Mouse (Mus musculus): Measurements from ENCODE around the gene Rgr. TPM values are rescaled to one million over a fixed set of nuclear protein-coding genes. Genes with fewer than 3 reads are reported as not detected.
"Not testable (repeated sequence)": the region's sequence is repeated elsewhere in the genome, so short reads cannot be mapped to it uniquely, and the experiment has no call there.

Rgr gene
- total and polyA plus RNA-seq, 3 experiments = 0.05 TPM; not detected in 2

DNA sequence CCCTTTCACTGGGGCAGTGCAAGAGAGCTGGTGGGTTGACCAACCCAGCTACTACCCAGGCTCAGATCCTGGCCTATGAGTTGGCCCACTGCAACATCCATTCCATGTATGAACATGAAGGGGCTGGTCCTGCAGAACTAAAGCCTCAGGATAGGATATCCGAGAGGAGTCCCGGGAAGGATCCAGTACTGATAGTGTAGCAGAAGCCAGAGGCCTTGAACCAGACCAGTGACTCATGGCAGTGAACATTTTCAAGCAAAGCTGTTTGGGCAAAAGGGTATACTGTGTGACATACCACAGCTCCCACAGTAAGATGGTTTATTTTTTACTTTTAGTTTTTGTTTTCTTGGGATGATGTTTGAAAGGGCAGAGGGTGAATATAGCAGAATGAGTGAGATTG, 39.1 kb downstream of the Rgr start:
- Histone ChIP-seq H3K4me3 (ENCODE audit: low read depth, low read length) (no peak overlapping the region), H3K36me3 (replicated peaks) (no peaks in the 10 kb centered on the region), H3K4me1 (ENCODE audit: insufficient read depth, low read depth, low read length) (no peaks in the 10 kb centered on the region), H3K9me3 (replicated peaks) (no peaks in the 10 kb centered on the region), H3K27me3 (ENCODE audit: insufficient read depth, low read length) (no peaks in the 10 kb centered on the region)
- TF ChIP-seq GATA2 (IDR thresholded peaks at IDR 0.05; ENCODE audit: borderline replicate concordance, low read depth, low read length) = no peak
- no peak for TF ChIP-seq TAL1 (conservative IDR thresholded peaks at IDR 0.05; ENCODE audit: low read depth, low read length)
- no peak for TF ChIP-seq GATA1 (IDR thresholded peaks at IDR 0.05; ENCODE audit: borderline replicate concordance, low read length)
- no peak for TF ChIP-seq POLR2AphosphoS5 (IDR thresholded peaks at IDR 0.05; ENCODE audit: insufficient replicate concordance, low read depth, low read length)
- TF ChIP-seq CTCF (IDR thresholded peaks at IDR 0.05; ENCODE audit: low read depth, low read length) = no peak
- no peak for ATAC-seq (ENCODE audit: extremely low read depth, insufficient number of reproducible peaks, low FRiP score, poor library complexity, severe bottlenecking)
- DNase-seq (ENCODE audit: low spot score) = no peak

DNA sequence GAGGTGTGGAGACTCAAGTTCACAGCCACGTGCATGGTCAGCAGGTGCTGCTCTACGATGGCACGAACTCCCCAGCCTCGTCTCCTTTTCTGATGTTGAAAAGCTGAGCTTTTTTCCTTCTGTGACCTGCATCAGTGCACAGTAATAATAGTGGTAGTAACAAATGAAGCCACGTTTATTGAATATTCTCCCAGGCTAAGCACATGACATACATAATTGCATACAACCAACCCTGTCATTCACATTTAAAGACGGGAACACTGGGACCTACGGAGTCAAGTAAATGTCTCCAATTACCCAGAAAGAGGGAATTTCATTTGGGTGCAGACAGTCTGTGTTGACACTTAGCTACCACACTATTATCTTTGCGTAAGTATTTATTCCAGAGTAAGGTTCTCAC, 42.3 kb downstream of the Rgr start:
- ATAC-seq (ENCODE audit: extremely low read depth, insufficient number of reproducible peaks, low FRiP score, poor library complexity, severe bottlenecking) (no peak), DNase-seq (ENCODE audit: low spot score) (no peak)
- no peaks in the 10 kb centered on the region for H3K4me1 ChIP-seq (ENCODE audit: insufficient read depth, low read depth, low read length)
- no peaks in the 10 kb centered on the region for H3K27me3 ChIP-seq (ENCODE audit: insufficient read depth, low read length)
- no peak for TF ChIP-seq GATA2 (IDR thresholded peaks at IDR 0.05; ENCODE audit: borderline replicate concordance, low read depth, low read length)
- TF ChIP-seq POLR2AphosphoS5 (IDR thresholded peaks at IDR 0.05; ENCODE audit: insufficient replicate concordance, low read depth, low read length) = no peak
- no peak for TF ChIP-seq CTCF (IDR thresholded peaks at IDR 0.05; ENCODE audit: low read depth, low read length)
- no peak for TF ChIP-seq TAL1 (conservative IDR thresholded peaks at IDR 0.05; ENCODE audit: low read depth, low read length)
- no peak for TF ChIP-seq GATA1 (IDR thresholded peaks at IDR 0.05; ENCODE audit: borderline replicate concordance, low read length)
- no peaks in the 10 kb centered on the region for H3K9me3 ChIP-seq (replicated peaks)
- H3K36me3 ChIP-seq (replicated peaks) = no peaks in the 10 kb centered on the region
- no peak overlapping the region for H3K4me3 ChIP-seq (ENCODE audit: low read depth, low read length)

DNA sequence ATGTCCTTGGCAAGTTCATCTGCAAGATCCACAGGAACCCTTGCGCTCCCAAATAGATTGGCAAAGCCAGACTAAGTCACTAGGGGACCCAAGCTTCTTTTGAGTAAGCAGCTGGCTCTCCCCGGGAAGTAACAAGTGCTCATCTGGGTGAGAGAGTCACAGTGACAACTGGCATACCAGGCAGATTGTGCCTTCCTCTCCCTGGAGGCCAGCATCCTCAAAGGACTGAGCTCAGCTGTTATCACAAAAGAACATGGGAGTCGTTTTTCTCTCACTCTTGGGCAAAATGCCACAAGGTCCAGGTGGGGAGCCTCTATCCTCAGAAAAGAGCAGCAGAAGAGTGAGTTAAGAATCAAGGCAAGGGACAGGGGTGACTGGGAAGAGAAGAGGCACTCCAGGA, 42.9 kb downstream of the Rgr start:
- Histone ChIP-seq H3K4me3 (ENCODE audit: low read depth, low read length) (no peak overlapping the region), H3K27me3 (ENCODE audit: insufficient read depth, low read length) (no peaks in the 10 kb centered on the region), H3K9me3 (replicated peaks) (no peaks in the 10 kb centered on the region), H3K4me1 (ENCODE audit: insufficient read depth, low read depth, low read length) (no peaks in the 10 kb centered on the region), H3K36me3 (replicated peaks) (no peaks in the 10 kb centered on the region)
- DNase-seq (ENCODE audit: low spot score) (no peak), ATAC-seq (ENCODE audit: extremely low read depth, insufficient number of reproducible peaks, low FRiP score, poor library complexity, severe bottlenecking) (no peak)
- TF ChIP-seq GATA1 (IDR thresholded peaks at IDR 0.05; ENCODE audit: borderline replicate concordance, low read length) = no peak
- no peak for TF ChIP-seq TAL1 (conservative IDR thresholded peaks at IDR 0.05; ENCODE audit: low read depth, low read length)
- TF ChIP-seq GATA2 (IDR thresholded peaks at IDR 0.05; ENCODE audit: borderline replicate concordance, low read depth, low read length) = no peak
- no peak for TF ChIP-seq CTCF (IDR thresholded peaks at IDR 0.05; ENCODE audit: low read depth, low read length)
- no peak for TF ChIP-seq POLR2AphosphoS5 (IDR thresholded peaks at IDR 0.05; ENCODE audit: insufficient replicate concordance, low read depth, low read length)

GRCm38 (mm10) chr14:37003431-37004095, 45.2 kb downstream of the Rgr start:
- no peaks in the 10 kb centered on the region for H3K27me3 ChIP-seq (ENCODE audit: insufficient read depth, low read length)
- no peaks in the 10 kb centered on the region for H3K9me3 ChIP-seq (replicated peaks)
- no peak for DNase-seq (ENCODE audit: low spot score)
- TF ChIP-seq CTCF (IDR thresholded peaks at IDR 0.05; ENCODE audit: low read depth, low read length) = no peak
- no peak for TF ChIP-seq GATA2 (IDR thresholded peaks at IDR 0.05; ENCODE audit: borderline replicate concordance, low read depth, low read length)
- no peak for ATAC-seq (ENCODE audit: extremely low read depth, insufficient number of reproducible peaks, low FRiP score, poor library complexity, severe bottlenecking)
- no peak overlapping the region for H3K4me3 ChIP-seq (ENCODE audit: low read depth, low read length)
- H3K36me3 ChIP-seq (replicated peaks) = no peaks in the 10 kb centered on the region
- no peaks in the 10 kb centered on the region for H3K4me1 ChIP-seq (ENCODE audit: insufficient read depth, low read depth, low read length)

DNA sequence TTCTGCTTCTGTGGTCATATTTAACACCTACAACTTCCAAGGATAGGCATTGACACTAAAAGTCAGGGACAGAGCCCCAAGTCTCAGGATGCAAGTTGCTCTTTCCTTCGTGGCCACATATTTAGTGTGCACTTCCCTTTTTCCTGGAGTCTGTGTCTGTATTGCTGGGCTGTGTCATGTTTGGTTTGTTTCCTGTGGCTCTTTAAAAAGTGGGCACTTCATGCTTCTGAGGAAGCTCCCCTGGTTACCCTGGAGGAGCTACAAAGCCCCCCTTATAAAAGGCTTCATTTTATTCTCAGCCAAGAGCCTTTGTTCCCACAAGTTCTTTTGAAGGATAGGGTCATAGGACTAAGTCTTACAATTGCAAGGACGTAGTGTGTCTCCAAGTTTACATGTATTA, 45.9 kb downstream of the Rgr start:
- Histone ChIP-seq H3K27me3 (ENCODE audit: insufficient read depth, low read length) (no peaks in the 10 kb centered on the region), H3K4me3 (ENCODE audit: low read depth, low read length) (no peak overlapping the region), H3K36me3 (replicated peaks) (no peaks in the 10 kb centered on the region), H3K9me3 (replicated peaks) (no peaks in the 10 kb centered on the region), H3K4me1 (ENCODE audit: insufficient read depth, low read depth, low read length) (no peaks in the 10 kb centered on the region)
- ATAC-seq (ENCODE audit: extremely low read depth, insufficient number of reproducible peaks, low FRiP score, poor library complexity, severe bottlenecking) (no peak), DNase-seq (ENCODE audit: low spot score) (no peak)
- TF ChIP-seq POLR2AphosphoS5 (IDR thresholded peaks at IDR 0.05; ENCODE audit: insufficient replicate concordance, low read depth, low read length) = no peak
- TF ChIP-seq CTCF (IDR thresholded peaks at IDR 0.05; ENCODE audit: low read depth, low read length) = no peak
- TF ChIP-seq GATA1 (IDR thresholded peaks at IDR 0.05; ENCODE audit: borderline replicate concordance, low read length) = no peak
- TF ChIP-seq GATA2 (IDR thresholded peaks at IDR 0.05; ENCODE audit: borderline replicate concordance, low read depth, low read length) = no peak
- no peak for TF ChIP-seq TAL1 (conservative IDR thresholded peaks at IDR 0.05; ENCODE audit: low read depth, low read length)

DNA sequence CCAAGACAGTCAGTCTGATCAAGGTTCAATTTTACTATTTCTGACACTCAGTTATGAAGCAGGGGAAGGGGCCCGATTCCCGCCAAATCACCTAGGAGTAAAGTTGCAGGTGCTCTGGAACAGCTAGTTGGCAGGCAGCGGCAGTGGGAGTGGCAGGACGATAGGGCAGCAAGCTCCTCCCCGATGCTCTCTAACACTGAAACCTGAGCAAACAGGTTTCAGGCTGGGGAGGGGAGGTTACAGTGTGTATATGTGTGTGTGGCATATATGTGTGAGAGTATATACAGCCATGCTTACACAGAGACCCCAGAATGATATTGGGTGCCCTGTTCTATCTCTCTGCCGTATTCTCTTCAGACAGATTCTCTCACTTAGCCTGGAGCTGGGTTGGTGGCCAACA, 48.0 kb downstream of the Rgr start:
- H3K27me3 ChIP-seq (ENCODE audit: insufficient read depth, low read length); DNase-seq (ENCODE audit: low spot score); H3K36me3 ChIP-seq (replicated peaks); H3K4me3 ChIP-seq (ENCODE audit: low read depth, low read length); ATAC-seq (ENCODE audit: extremely low read depth, insufficient number of reproducible peaks, low FRiP score, poor library complexity, severe bottlenecking); H3K9me3 ChIP-seq (replicated peaks); H3K4me1 ChIP-seq (ENCODE audit: insufficient read depth, low read depth, low read length): not testable (repeated sequence)

DNA sequence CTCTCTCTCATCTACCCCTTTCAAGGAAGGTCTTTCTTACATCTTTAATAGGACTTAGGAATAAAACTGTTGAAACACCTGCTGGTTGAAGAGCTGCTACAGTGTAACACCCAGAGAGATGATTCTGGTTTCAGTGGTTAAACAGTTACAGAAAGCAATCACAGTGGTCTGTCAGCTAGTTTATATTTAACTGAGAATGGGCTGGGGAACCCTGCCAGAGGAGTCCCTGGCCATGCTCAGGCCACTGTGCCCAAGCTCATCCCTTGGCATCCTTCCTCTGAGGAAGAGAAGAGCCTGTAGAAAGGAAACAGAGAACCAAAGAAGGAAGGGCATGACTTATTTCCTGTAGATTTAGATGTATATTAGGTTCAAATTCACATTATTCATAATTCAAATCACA, 59.0 kb downstream of the Rgr start:
- no peaks in the 10 kb centered on the region for H3K4me1 ChIP-seq (ENCODE audit: insufficient read depth, low read depth, low read length)
- no peak for ATAC-seq (ENCODE audit: extremely low read depth, insufficient number of reproducible peaks, low FRiP score, poor library complexity, severe bottlenecking)
- H3K27me3 ChIP-seq (ENCODE audit: insufficient read depth, low read length) = no peaks in the 10 kb centered on the region
- TF ChIP-seq GATA2 (IDR thresholded peaks at IDR 0.05; ENCODE audit: borderline replicate concordance, low read depth, low read length) = no peak
- TF ChIP-seq GATA1 (IDR thresholded peaks at IDR 0.05; ENCODE audit: borderline replicate concordance, low read length) = no peak
- no peak for TF ChIP-seq TAL1 (conservative IDR thresholded peaks at IDR 0.05; ENCODE audit: low read depth, low read length)
- no peak for TF ChIP-seq POLR2AphosphoS5 (IDR thresholded peaks at IDR 0.05; ENCODE audit: insufficient replicate concordance, low read depth, low read length)
- no peak for TF ChIP-seq CTCF (IDR thresholded peaks at IDR 0.05; ENCODE audit: low read depth, low read length)
- DNase-seq (ENCODE audit: low spot score) = no peak
- H3K4me3 ChIP-seq (ENCODE audit: low read depth, low read length) = no peak overlapping the region
- H3K9me3 ChIP-seq (replicated peaks) = no peaks in the 10 kb centered on the region
- H3K36me3 ChIP-seq (replicated peaks) = no peaks in the 10 kb centered on the region
